Mouse (Mus musculus): Measurements from ENCODE around the gene Nlrp10. TPM values are rescaled to one million over a fixed set of nuclear protein-coding genes. Genes with fewer than 3 reads are reported as not detected.

The Nlrp10 gene
- under 1 TPM in 1 of 2 experiments, not detected in 1; 0.22 TPM for polyA plus RNA-seq (2017; shearing (Covaris generic))

- no peak for ATAC-seq
Observed at GRCm38 (mm10) chr7:108929726-108930393, at the start of gene Nlrp10. Gene Nlrp10 (minus strand): TSS chr7:108930178.

GRCm38 (mm10) chr7:108972273-108972672 lies 42.3 kb upstream of the Nlrp10 start:
- no peak for ATAC-seq

GRCm38 (mm10) chr7:108968201-108968600 lies 38.2 kb upstream of the Nlrp10 start:
- peak; percentile 33 for ATAC-seq

GRCm38 (mm10) chr7:108966742-108967362 lies 36.9 kb upstream of the Nlrp10 start:
- ATAC-seq = peak; percentile 91

GRCm38 (mm10) chr7:108965968-108966367 lies 36.0 kb upstream of the Nlrp10 start:
- ATAC-seq = no peak

GRCm38 (mm10) chr7:108957734-108958133 lies 27.8 kb upstream of the Nlrp10 start:
- no peak for ATAC-seq

GRCm38 (mm10) chr7:108954185-108954584 lies 24.2 kb upstream of the Nlrp10 start:
- ATAC-seq = peak; percentile 6

GRCm38 (mm10) chr7:108952801-108953200 lies 22.8 kb upstream of the Nlrp10 start:
- no peak for ATAC-seq

- peak; percentile 47 for ATAC-seq
Observed at GRCm38 (mm10) chr7:108950762-108951331, 20.9 kb upstream of the Nlrp10 start.

- ATAC-seq = peak; percentile 84
Observed at GRCm38 (mm10) chr7:108950312-108950761, 20.4 kb upstream of the Nlrp10 start, which contains the start of gene Tub. Gene Tub (plus strand): TSS chr7:108950338.

- no peak for ATAC-seq
Observed at GRCm38 (mm10) chr7:108949301-108949700, 19.3 kb upstream of the Nlrp10 start.

GRCm38 (mm10) chr7:108948611-108949010 lies 18.6 kb upstream of the Nlrp10 start:
- ATAC-seq = no peak

- peak; percentile 81 for ATAC-seq
Observed at GRCm38 (mm10) chr7:108944002-108944401, 14.0 kb upstream of the Nlrp10 start.

- ATAC-seq = no peak
Observed at GRCm38 (mm10) chr7:108941466-108941865, 11.5 kb upstream of the Nlrp10 start.

- no peak for ATAC-seq
Observed at GRCm38 (mm10) chr7:108936591-108936990, 6.6 kb upstream of the Nlrp10 start.

- no peak for ATAC-seq
Observed at GRCm38 (mm10) chr7:108935411-108935810, 5.4 kb upstream of the Nlrp10 start.

GRCm38 (mm10) chr7:108934836-108935235 lies 4.9 kb upstream of the Nlrp10 start:
- no peak for ATAC-seq

GRCm38 (mm10) chr7:108933794-108934731 lies 4.1 kb upstream of the Nlrp10 start, which contains the start of gene Eif3f:
Gene Eif3f (plus strand): TSS chr7:108934417.
- ATAC-seq = peak; percentile 96

GRCm38 (mm10) chr7:108928280-108929188 lies 1.4 kb downstream of the Nlrp10 start:
- no peak for ATAC-seq

- ATAC-seq = no peak
Observed at GRCm38 (mm10) chr7:108927043-108927442, 2.9 kb downstream of the Nlrp10 start.

GRCm38 (mm10) chr7:108903969-108904368 lies 26.0 kb downstream of the Nlrp10 start:
- no peak for ATAC-seq
